Comparison of ENCODE assay signal across 7 mouse cellular contexts in the genomic region with DNA sequence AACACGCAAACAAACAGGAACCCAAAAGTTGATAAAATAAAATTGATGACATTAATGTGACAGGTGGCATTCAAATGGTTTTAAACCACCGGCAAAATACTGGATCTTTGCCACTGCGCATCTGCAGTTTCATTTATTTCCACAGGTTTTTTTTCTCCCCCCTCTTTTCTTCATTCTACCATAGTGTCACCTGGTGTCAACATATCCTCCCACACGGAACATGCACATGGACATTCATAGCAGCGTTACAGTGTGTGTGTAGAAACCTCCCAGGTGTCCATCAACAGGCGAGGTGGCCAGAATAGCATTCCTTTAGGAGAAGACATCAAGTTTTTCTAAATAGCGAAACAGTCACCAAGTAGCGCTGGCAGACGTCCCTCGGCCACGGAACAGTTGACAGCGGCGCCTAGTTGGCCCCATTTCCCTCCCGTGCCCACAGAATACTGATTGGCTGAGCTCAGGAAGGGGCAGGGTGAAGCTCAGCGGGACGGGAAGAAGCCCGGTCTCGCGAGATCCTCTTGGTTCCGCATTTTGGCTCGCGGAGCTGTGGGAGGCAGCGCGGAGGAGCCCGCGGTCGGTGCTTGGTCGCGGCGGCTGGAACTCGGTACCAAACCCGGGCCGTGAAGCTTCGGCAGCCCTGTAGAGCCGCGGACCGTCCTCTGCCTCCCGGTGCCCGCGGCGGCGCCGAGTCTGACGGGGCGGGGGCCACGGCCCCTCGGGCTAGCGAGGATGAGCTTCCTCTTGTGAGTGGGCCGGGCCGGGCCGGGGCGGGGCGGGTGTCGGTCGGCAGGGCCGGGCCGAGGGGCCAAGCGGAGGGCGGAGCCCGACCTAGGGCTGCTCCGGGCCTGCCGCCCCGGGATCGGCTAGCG. TPM values are rescaled to one million over a fixed set of nuclear protein-coding genes. Genes with fewer than 3 reads are reported as not detected.
DNase-seq lines count a peak whose midpoint lies in the region; ATAC-seq lines count a peak whose summit lies in the region.

A gene (minus strand): TSS at position 384 of the 869 bp plus-strand sequence.
A gene (plus strand): TSS at position 492 of the 869 bp plus-strand sequence.

- no peaks in the 10 kb centered on the region for H3K9me3 ChIP-seq in embryonic facial prominence, embryonic 11.5 days (replicated peaks; ENCODE audit: control insufficient read depth, low read length)
- H3K9me3 ChIP-seq in limb, embryonic 10.5 days (replicated peaks), result no peaks in the 10 kb centered on the region
- H3K9me3 ChIP-seq in midbrain, embryonic 13.5 days, result no peaks in the 10 kb centered on the region

- ATAC-seq in embryonic facial prominence, embryonic 11.5 days (replicated peaks; ENCODE audit: insufficient number of reproducible peaks, low FRiP score, low TSS enrichment, low read depth), result peak; percentile 97
- peak; percentile 88 for ATAC-seq in granulocyte monocyte progenitor cell, adult 5-6 weeks (replicated peaks; ENCODE audit: poor library complexity, severe bottlenecking)
- peak; percentile 99 for ATAC-seq in midbrain, embryonic 13.5 days

- H3K9ac ChIP-seq in embryonic facial prominence, embryonic 11.5 days (replicated peaks; ENCODE audit: low read length), result peak within 1 kb of the TSS; percentile 85
- H3K9ac ChIP-seq in midbrain, embryonic 13.5 days (replicated peaks), result peak within 1 kb of the TSS; percentile 90

- peak within 1 kb of the TSS; percentile 78 for H3K4me3 ChIP-seq in embryonic facial prominence, embryonic 11.5 days (ENCODE audit: low read depth, low read length)
- H3K4me3 ChIP-seq in limb, embryonic 10.5 days, result peak within 1 kb of the TSS; percentile 99
- H3K4me3 ChIP-seq in midbrain, embryonic 13.5 days (replicated peaks), result peak within 1 kb of the TSS; percentile 76

- peak; percentile 96 for DNase-seq in adrenal gland, postnatal 14 days
- peak; percentile 97 for DNase-seq in embryonic facial prominence, embryonic 11.5 days (ENCODE audit: low spot score)
- peak; percentile 96 for DNase-seq in kidney, adult 11 months
- DNase-seq in limb, embryonic 10.5 days (ENCODE audit: low spot score), result peak; percentile 92
- peak; percentile 95 for DNase-seq in spleen, adult 12 weeks (ENCODE audit: low spot score)

- 2% methylated on average over 59 of the region's 65 CpGs for WGBS in embryonic facial prominence, embryonic 11.5 days
- 1% methylated on average over 64 of the region's 65 CpGs for WGBS in limb, embryonic 10.5 days
- WGBS in midbrain, embryonic 13.5 days, result 2% methylated on average over 59 of the region's 65 CpGs

- no peaks in the 10 kb centered on the region for H3K4me1 ChIP-seq in embryonic facial prominence, embryonic 11.5 days (ENCODE audit: control insufficient read depth, insufficient read depth, low read length)
- peaks cover 18% of the 10 kb centered on the region for H3K4me1 ChIP-seq in limb, embryonic 10.5 days
- H3K4me1 ChIP-seq in midbrain, embryonic 13.5 days (replicated peaks), result peaks cover 22% of the 10 kb centered on the region

- H3K36me3 ChIP-seq in embryonic facial prominence, embryonic 11.5 days (replicated peaks; ENCODE audit: control insufficient read depth, insufficient read depth, low read depth, low read length), result no peaks in the 10 kb centered on the region
- H3K36me3 ChIP-seq in limb, embryonic 10.5 days, result peaks cover 27% of the 10 kb centered on the region
- peaks cover 10% of the 10 kb centered on the region for H3K36me3 ChIP-seq in midbrain, embryonic 13.5 days

- H3K4me2 ChIP-seq in embryonic facial prominence, embryonic 11.5 days (ENCODE audit: low read depth, low read length), result peak within 1 kb of the TSS; percentile 71
- peak within 1 kb of the TSS; percentile 83 for H3K4me2 ChIP-seq in midbrain, embryonic 13.5 days (replicated peaks)

- H3K27ac ChIP-seq in embryonic facial prominence, embryonic 11.5 days (replicated peaks; ENCODE audit: low read depth, low read length), result peak within 1 kb of the TSS; percentile 70
- peak within 1 kb of the TSS; percentile 97 for H3K27ac ChIP-seq in limb, embryonic 10.5 days
- peak within 1 kb of the TSS; percentile 88 for H3K27ac ChIP-seq in midbrain, embryonic 13.5 days

- H3K27me3 ChIP-seq in embryonic facial prominence, embryonic 11.5 days (ENCODE audit: control insufficient read depth, insufficient read depth, low read length), result no peaks in the 10 kb centered on the region
- no peaks in the 10 kb centered on the region for H3K27me3 ChIP-seq in limb, embryonic 10.5 days (ENCODE audit: low read depth, poor library complexity, severe bottlenecking)
- H3K27me3 ChIP-seq in midbrain, embryonic 13.5 days, result no peaks in the 10 kb centered on the region

RNA-seq across cellular contexts. Expression of the first gene that starts in this region (rescaled TPM):
- 21.1 and 24.1 TPM in 2 replicates for total RNA-seq in adrenal gland, postnatal 14 days (2021)
- 58.7 and 59.7 TPM in 2 replicates for polyA plus RNA-seq in embryonic facial prominence, embryonic 11.5 days (2014; fragmentation: Nextera tagmentation; extraction: Ambion mirVana)
- total RNA-seq in granulocyte monocyte progenitor cell, adult 5-6 weeks (2014; fragmentation: Nextera tagmentation), result 20.8 and 48.1 TPM in 2 replicates
- total RNA-seq in granulocyte monocyte progenitor cell, adult 5-6 weeks (2017), result 31.7 and 35.6 TPM in 2 replicates
- polyA plus RNA-seq in limb, embryonic 10.5 days (2016; fragmentation: Nextera tagmentation; extraction: Ambion mirVana), result 64.9 and 94.0 TPM in 2 replicates
- polyA plus RNA-seq in midbrain, embryonic 13.5 days (2015; fragmentation: Nextera tagmentation; extraction: Ambion mirVana), result 26.5 and 26.6 TPM in 2 replicates

RNA-seq across cellular contexts. Expression of the second gene that starts in this region (rescaled TPM):
- 75.9 and 79.9 TPM in 2 replicates for total RNA-seq in adrenal gland, postnatal 14 days (2021)
- 80.0 and 85.7 TPM in 2 replicates for polyA plus RNA-seq in embryonic facial prominence, embryonic 11.5 days (2014; fragmentation: Nextera tagmentation; extraction: Ambion mirVana)
- total RNA-seq in granulocyte monocyte progenitor cell, adult 5-6 weeks (2014; fragmentation: Nextera tagmentation), result 75.2 and 76.6 TPM in 2 replicates
- 134 and 144 TPM in 2 replicates for total RNA-seq in granulocyte monocyte progenitor cell, adult 5-6 weeks (2017)
- 54.1 and 63.3 TPM in 2 replicates for polyA plus RNA-seq in limb, embryonic 10.5 days (2016; fragmentation: Nextera tagmentation; extraction: Ambion mirVana)
- 30.7 and 31.8 TPM in 2 replicates for polyA plus RNA-seq in midbrain, embryonic 13.5 days (2015; fragmentation: Nextera tagmentation; extraction: Ambion mirVana)

Comparison
In these comparisons a context has a peak if more than half of its experiments do, and no peak if none do; other contexts are left out.
1. Peak in every context shown above with its lines: DNase-seq, ATAC-seq, H3K4me3 ChIP-seq and H3K27ac ChIP-seq.